Mouse (Mus musculus) heart, postnatal 14 days (tissue): ENCODE measurements at regions not wholly inside any gene's neighbourhood (a gene's known extent, or its start where the extent isn't known, plus 50 kb on each side); places are given as distances from the start of the nearest gene placed in this dataset.

Experiments used
- DNase-seq, 2 experiments: peaks; one replicate each; pipeline ENCODE4 v3.0.0; 2021 to 2022
- intact Hi-C: fragments of 180-260 bp; cut with DNase I; formaldehyde crosslinking; loops from one replicate; pipeline ENCODE4 v1.15.1; 2025

DNA sequence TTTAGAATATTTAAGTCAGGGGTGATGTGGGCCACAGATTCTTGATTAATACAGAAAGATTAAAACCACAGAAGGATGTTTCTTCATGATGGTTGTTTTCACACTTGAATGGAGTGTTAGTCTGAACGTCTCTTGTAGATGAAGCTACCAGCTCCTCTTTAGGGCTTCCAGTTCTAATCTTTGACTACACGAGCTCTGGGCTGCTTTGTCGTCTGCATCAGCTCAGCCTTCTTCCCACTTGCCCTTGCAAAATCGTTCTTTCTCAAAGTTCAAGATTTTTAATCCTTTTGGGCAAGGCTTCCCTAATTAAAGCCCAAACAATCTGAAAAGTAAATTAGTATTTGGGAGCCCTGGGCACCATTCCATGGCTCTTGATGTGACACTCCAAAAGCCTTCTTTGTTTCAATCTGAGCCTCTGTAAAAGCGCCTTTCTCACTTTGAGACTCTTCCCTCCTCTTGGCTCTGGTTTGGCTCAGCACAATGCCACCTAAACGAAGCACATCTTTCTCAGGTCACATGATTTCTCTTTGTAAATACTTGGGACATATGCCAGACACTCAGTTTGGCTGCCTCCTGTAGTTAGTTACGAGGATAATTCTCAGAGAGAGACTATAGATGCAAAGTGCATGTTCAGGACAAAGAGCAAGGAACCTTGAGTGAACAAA, 238.6 kb upstream of the Mpped2 start:
- intact Hi-C loops: no loop called here
- no peak for DNase-seq

- intact Hi-C loops: no loop called here
- DNase-seq: no peak
Observed at GRCm38 (mm10) chr2:106455039-106455438, 238.0 kb upstream of the Mpped2 start.

- intact Hi-C loops: no loop called here
- no peak for DNase-seq
Observed at GRCm38 (mm10) chr2:106455972-106456371, 237.1 kb upstream of the Mpped2 start.

DNA sequence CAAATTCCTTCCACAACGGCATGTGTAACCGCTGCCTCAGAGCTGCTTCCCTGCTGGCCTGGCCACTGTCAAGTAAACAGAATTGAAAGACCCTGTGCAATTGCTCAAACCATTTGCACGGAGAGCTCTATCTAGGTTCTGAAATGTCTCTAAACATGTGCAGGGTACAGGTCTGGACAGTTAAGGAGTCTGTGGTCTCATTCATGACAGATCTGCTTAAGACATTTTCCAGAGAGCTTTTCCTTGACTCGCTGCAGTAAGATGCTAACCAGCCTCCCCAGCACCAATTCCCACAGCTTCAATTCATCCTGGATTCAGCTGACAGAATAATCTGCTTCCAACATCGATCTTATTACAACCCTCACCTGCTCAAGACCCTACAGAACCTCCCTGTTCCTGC, 235.1 kb upstream of the Mpped2 start:
- intact Hi-C loops: no loop called here
- DNase-seq: no peak

GRCm38 (mm10) chr2:106461021-106461420, 232.0 kb upstream of the Mpped2 start:
- intact Hi-C loops: no loop called here

GRCm38 (mm10) chr2:106461490-106461889, 231.6 kb upstream of the Mpped2 start:
- intact Hi-C loops: no loop called here
- no peak for DNase-seq

More at GRCm38 (mm10) chr2:106461021-106461420, 232.0 kb upstream of the Mpped2 start:
- no peak for DNase-seq

GRCm38 (mm10) chr2:106461973-106462637, 231.0 kb upstream of the Mpped2 start:
- intact Hi-C loops: no loop called here
- DNase-seq: no peak

- intact Hi-C loops: no loop called here
- DNase-seq: no peak
Observed at GRCm38 (mm10) chr2:106465055-106465454, 228.0 kb upstream of the Mpped2 start.

- DNase-seq: no peak
- intact Hi-C loops: no loop called here
Observed at GRCm38 (mm10) chr2:106465831-106466230, 227.2 kb upstream of the Mpped2 start.

DNA sequence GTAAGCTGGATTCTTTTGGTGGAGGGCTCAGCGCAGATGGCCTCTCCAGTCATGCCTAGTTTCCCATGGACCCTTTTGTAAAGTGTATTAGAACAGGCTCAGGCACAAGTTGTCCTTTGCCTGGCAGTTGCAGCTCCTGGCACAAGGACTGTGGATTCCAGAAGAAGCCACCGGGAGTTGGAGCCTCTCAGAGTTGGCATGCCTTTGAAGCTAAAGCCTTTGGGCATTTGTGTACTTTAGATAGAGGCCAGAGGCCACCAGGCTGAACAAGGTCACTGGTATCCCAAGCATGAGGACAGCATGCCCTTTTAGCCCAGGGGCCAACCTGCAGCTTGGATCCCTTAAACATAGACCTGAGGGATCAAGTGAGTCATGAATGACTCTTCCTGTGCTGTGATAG, 223.9 kb upstream of the Mpped2 start:
- intact Hi-C loops: no loop called here
- peak; percentile 6 to 37 for DNase-seq

DNA sequence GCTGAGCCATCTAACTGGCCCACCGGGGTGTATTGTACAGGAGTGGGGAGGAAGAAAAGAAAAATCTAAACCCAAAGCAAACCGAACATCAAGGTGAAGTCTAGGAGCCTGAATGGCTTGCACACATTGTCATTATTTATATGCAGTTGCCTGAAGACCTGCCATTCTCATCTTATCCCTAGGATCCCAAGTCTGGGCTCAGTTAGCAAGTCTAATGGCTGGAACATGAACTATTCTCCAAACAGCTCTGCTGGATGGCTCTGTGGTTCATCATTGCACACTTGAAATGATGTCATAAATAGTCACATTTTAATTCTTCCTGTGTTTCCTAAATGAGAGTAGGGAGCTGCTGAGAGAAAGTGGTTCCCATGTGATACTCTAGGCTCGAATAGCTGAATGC, 219.6 kb upstream of the Mpped2 start:
- DNase-seq: no peak
- intact Hi-C loops: no loop called here

DNA sequence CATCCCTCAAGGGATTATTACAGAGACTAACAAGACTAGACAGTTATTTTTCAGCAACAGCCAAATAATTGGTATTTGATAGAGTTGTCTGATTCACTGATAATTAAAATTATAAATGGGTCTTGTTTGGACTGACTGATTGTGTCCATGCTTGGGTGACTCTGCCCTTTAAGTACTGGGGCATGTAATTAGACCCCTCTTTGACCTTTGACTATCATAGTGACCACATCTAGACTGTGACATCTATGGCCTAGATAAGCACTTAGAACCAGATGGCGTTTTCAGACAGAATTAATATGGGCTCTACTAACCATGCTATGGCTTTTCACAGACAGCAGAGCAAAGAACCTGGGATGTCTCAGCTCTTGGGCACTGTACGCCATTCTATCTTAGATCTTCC, 215.1 kb upstream of the Mpped2 start:
- no peak for DNase-seq
- intact Hi-C loops: no loop called here

- DNase-seq: no peak
- intact Hi-C loops: no loop called here
Observed at GRCm38 (mm10) chr2:106487335-106488082, 205.6 kb upstream of the Mpped2 start.

- intact Hi-C loops: no loop called here
- no peak for DNase-seq
Observed at GRCm38 (mm10) chr2:106498735-106499134, 194.3 kb upstream of the Mpped2 start.

- no peak for DNase-seq
- intact Hi-C loops: no loop called here
Observed at GRCm38 (mm10) chr2:106499227-106499928, 193.7 kb upstream of the Mpped2 start.

- DNase-seq: no peak
- intact Hi-C loops: no loop called here
Observed at GRCm38 (mm10) chr2:106504933-106505420, 188.1 kb upstream of the Mpped2 start.

GRCm38 (mm10) chr2:106511889-106512288, 181.2 kb upstream of the Mpped2 start:
- intact Hi-C loops: no loop called here
- no peak for DNase-seq

GRCm38 (mm10) chr2:106512338-106513024, 180.6 kb upstream of the Mpped2 start:
- DNase-seq: no peak
- intact Hi-C loops: no loop called here

DNA sequence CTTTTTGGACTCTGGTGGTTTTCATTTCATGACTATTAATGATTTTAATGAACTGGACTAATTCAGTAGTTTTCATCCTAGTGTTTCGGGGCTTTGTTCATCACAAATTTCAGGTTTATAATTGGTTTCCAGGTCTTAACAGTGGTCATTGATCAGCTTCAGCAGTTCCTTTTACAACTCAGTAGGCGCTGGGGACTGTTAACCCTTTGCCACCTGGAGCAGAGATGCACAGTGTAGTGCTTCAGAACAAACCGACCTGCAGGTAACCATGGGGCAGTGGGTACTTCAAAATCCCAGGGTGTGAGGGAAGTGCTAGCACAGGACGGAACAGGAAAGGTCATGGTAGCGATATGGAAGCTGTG, 180.1 kb upstream of the Mpped2 start:
- intact Hi-C loops: no loop called here
- no peak for DNase-seq

GRCm38 (mm10) chr2:106517224-106517623, 175.8 kb upstream of the Mpped2 start:
- DNase-seq: no peak
- intact Hi-C loops: no loop called here
